Mouse (Mus musculus): Measurements from ENCODE around the gene Ugt1a8.

The Ugt1a8 gene

GRCm38 (mm10) chr1:88259643-88260024 lies 172.0 kb downstream of the Ugt1a8 start:
- no peak for DNase-seq (ENCODE audit: low read depth, low spot score)

GRCm38 (mm10) chr1:88260114-88260513 lies 172.5 kb downstream of the Ugt1a8 start:
- DNase-seq (ENCODE audit: low read depth, low spot score): no peak

- no peak for DNase-seq (ENCODE audit: low read depth, low spot score)
Observed at GRCm38 (mm10) chr1:88260604-88261377, 173.2 kb downstream of the Ugt1a8 start.

GRCm38 (mm10) chr1:88261706-88262105 lies 174.1 kb downstream of the Ugt1a8 start:
- no peak for DNase-seq (ENCODE audit: low read depth, low spot score)

- DNase-seq (ENCODE audit: low read depth, low spot score): peak; percentile 51
Observed at GRCm38 (mm10) chr1:88262255-88262654, 174.6 kb downstream of the Ugt1a8 start.

- DNase-seq (ENCODE audit: low read depth, low spot score): no peak
Observed at GRCm38 (mm10) chr1:88262961-88263360, 175.3 kb downstream of the Ugt1a8 start.

- no peak for DNase-seq (ENCODE audit: low read depth, low spot score)
Observed at GRCm38 (mm10) chr1:88263778-88264177, 176.2 kb downstream of the Ugt1a8 start.

- no peak for DNase-seq (ENCODE audit: low read depth, low spot score)
Observed at GRCm38 (mm10) chr1:88264237-88264868, 176.7 kb downstream of the Ugt1a8 start.

GRCm38 (mm10) chr1:88264869-88265240 lies 177.2 kb downstream of the Ugt1a8 start:
- no peak for DNase-seq (ENCODE audit: low read depth, low spot score)

GRCm38 (mm10) chr1:88266123-88266522 lies 178.5 kb downstream of the Ugt1a8 start:
- no peak for DNase-seq (ENCODE audit: low read depth, low spot score)

GRCm38 (mm10) chr1:88267489-88267888 lies 179.9 kb downstream of the Ugt1a8 start:
- DNase-seq (ENCODE audit: low read depth, low spot score): no peak

GRCm38 (mm10) chr1:88268070-88268469 lies 180.5 kb downstream of the Ugt1a8 start:
- DNase-seq (ENCODE audit: low read depth, low spot score): no peak
